Mouse (Mus musculus): ENCODE results near the gene Slc16a12.

DNA sequence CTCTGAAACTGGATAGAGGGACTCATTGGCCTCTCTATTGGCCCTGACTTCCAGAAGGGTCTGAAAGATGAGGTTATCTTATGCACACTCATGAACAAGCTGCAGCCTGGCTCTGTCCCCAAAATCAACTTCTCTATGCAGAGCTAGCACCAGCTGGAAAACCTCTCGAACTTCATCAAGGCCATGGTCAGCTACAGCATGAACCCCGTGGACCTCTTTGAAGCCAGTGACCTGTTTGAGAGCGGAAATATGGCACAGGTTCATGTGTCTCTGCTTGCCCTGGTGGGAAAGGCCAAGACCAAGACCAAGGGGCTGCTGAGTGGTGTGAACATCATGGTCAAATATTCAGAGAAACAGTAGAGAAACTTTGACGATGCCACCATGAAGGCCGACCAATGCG is 123.3 kb downstream of the Slc16a12 start:
- no peak for TF ChIP-seq POLR2A (IDR thresholded peaks at IDR 0.05; ENCODE audit: low read depth, low read length)
- TF ChIP-seq CTCF (IDR thresholded peaks at IDR 0.05; ENCODE audit: borderline replicate concordance, insufficient read depth, low read length) = no peak

Measured in embryonic fibroblast, embryonic 13.5 days (primary cell).